Mouse (Mus musculus) adrenal gland (tissue): ENCODE measurements at regions not wholly inside any gene's neighbourhood (a gene's known extent, or its start where the extent isn't known, plus 50 kb on each side); places are given as distances from the start of the nearest gene placed in this dataset.
"Not testable (repeated sequence)": the region's sequence is repeated elsewhere in the genome, so short reads cannot be mapped to it uniquely, and the experiment has no call there.

ENCODE experiments used
- intact Hi-C: fragments of 180-260 bp; cut with DNase I; formaldehyde crosslinking; loops from one replicate; pipeline ENCODE4 v1.15.1; 2025

GRCm38 (mm10) chr13:97489721-97490120 lies 248.8 kb downstream of the Enc1 start:
- intact Hi-C loops: no loop called here

- intact Hi-C loops: no loop called here
These were observed 248.1 kb downstream of the Enc1 start for GRCm38 (mm10) chr13:97489029-97489428.

GRCm38 (mm10) chr13:97488518-97488917 lies 247.6 kb downstream of the Enc1 start:
- intact Hi-C loops: no loop called here

GRCm38 (mm10) chr13:97487746-97488473 lies 247.0 kb downstream of the Enc1 start:
- intact Hi-C loops: no loop called here

- intact Hi-C loops: no loop called here
These were observed 245.6 kb downstream of the Enc1 start for GRCm38 (mm10) chr13:97486490-97486889.

GRCm38 (mm10) chr13:97485886-97486285 lies 245.0 kb downstream of the Enc1 start:
- intact Hi-C loops: no loop called here

GRCm38 (mm10) chr13:97484808-97485545 lies 244.1 kb downstream of the Enc1 start:
- intact Hi-C loops: no loop called here

GRCm38 (mm10) chr13:97483681-97484080 lies 242.8 kb downstream of the Enc1 start:
- intact Hi-C loops: no loop called here

GRCm38 (mm10) chr13:97482439-97482946 lies 241.6 kb downstream of the Enc1 start:
- intact Hi-C loops: no loop called here

- intact Hi-C loops: no loop called here
These were observed 240.4 kb downstream of the Enc1 start for GRCm38 (mm10) chr13:97481259-97481658.

- intact Hi-C loops: no loop called here
These were observed 238.2 kb downstream of the Enc1 start for GRCm38 (mm10) chr13:97479066-97479586.

- intact Hi-C loops: no loop called here
These were observed 233.1 kb downstream of the Enc1 start for GRCm38 (mm10) chr13:97473971-97474365.

GRCm38 (mm10) chr13:97473256-97473970 lies 232.5 kb downstream of the Enc1 start:
- intact Hi-C loops: no loop called here

- intact Hi-C loops: no loop called here
These were observed 229.1 kb downstream of the Enc1 start for GRCm38 (mm10) chr13:97469999-97470398.

- intact Hi-C loops: no loop called here
These were observed 228.1 kb downstream of the Enc1 start for GRCm38 (mm10) chr13:97468874-97469593.

- intact Hi-C loops: not testable (repeated sequence)
These were observed 225.7 kb downstream of the Enc1 start for GRCm38 (mm10) chr13:97466585-97466984.

- intact Hi-C loops: no loop called here
These were observed 222.9 kb downstream of the Enc1 start for GRCm38 (mm10) chr13:97463798-97464197.

GRCm38 (mm10) chr13:97462884-97463235 lies 222.0 kb downstream of the Enc1 start:
- intact Hi-C loops: no loop called here

- intact Hi-C loops: no loop called here
These were observed 221.4 kb downstream of the Enc1 start for GRCm38 (mm10) chr13:97462110-97462883.

- intact Hi-C loops: no loop called here
These were observed 220.3 kb downstream of the Enc1 start for GRCm38 (mm10) chr13:97461207-97461606.
